Mouse (Mus musculus): ENCODE data around the gene Cdhr3. TPM values are rescaled to one million over a fixed set of nuclear protein-coding genes. Genes with fewer than 3 reads are reported as not detected.

The Cdhr3 gene
- polyA plus RNA-seq, 1 experiment from 2014 or later, result not detected

DNA sequence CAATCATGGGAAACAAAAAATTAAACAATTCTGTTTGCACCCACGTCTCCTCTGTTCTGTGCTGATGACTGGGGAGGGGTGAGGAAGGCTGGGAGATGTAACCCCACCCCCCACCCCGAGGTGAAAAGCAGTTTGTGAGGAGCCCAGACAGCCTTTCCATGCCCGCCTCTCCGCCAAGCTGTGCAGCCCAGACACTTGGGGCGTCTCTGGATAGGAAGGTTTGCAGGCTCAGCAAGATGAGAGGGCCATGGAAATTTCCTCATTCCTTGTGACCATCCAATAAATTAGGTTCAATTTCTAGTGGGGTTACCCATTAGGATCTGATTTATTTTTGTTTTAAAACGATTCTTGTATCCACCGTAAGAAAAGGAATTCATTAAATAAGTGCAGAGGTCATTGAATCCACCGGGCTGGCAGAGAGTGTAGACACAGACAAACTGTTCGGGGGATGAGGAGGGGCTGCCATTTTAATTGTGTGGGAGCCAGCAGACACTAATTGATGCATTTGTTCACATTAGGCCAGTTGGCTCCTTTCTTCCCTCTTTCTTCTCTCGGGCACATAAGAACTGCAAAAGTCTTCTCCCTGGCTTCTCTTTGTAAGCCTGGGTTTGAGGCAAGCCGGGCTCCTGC lies 57.5 kb downstream of the Cdhr3 start:
- no peak overlapping the region for H3K4me3 ChIP-seq (ENCODE audit: low read depth, low read length)
- no peak overlapping the region for H3K9ac ChIP-seq (ENCODE audit: low read length)
- peak overlapping the region; percentile 26 for H3K4me2 ChIP-seq (ENCODE audit: low read length)
- H3K4me1 ChIP-seq (replicated peaks; ENCODE audit: control insufficient read depth, insufficient read depth, low read length), result peaks cover 17% of the 10 kb centered on the region; the same call in 1 of the 2 replicates
- 33% methylated on average over 11 of the region's 11 CpGs for WGBS
- H3K27me3 ChIP-seq (replicated peaks; ENCODE audit: control insufficient read depth, insufficient read depth, low read length), result no peaks in the 10 kb centered on the region
- no peak overlapping the region; the same call in 1 of the 2 replicates for H3K27ac ChIP-seq (ENCODE audit: low read depth)
- DNase-seq (ENCODE audit: low spot score) (no peak), ATAC-seq (replicated peaks; ENCODE audit: low FRiP score, low TSS enrichment, low read depth) (no peak)
- no peaks in the 10 kb centered on the region for H3K9me3 ChIP-seq (ENCODE audit: control insufficient read depth, low read length)
- no peaks in the 10 kb centered on the region for H3K36me3 ChIP-seq (ENCODE audit: control insufficient read depth, insufficient read depth, low read length)

DNA sequence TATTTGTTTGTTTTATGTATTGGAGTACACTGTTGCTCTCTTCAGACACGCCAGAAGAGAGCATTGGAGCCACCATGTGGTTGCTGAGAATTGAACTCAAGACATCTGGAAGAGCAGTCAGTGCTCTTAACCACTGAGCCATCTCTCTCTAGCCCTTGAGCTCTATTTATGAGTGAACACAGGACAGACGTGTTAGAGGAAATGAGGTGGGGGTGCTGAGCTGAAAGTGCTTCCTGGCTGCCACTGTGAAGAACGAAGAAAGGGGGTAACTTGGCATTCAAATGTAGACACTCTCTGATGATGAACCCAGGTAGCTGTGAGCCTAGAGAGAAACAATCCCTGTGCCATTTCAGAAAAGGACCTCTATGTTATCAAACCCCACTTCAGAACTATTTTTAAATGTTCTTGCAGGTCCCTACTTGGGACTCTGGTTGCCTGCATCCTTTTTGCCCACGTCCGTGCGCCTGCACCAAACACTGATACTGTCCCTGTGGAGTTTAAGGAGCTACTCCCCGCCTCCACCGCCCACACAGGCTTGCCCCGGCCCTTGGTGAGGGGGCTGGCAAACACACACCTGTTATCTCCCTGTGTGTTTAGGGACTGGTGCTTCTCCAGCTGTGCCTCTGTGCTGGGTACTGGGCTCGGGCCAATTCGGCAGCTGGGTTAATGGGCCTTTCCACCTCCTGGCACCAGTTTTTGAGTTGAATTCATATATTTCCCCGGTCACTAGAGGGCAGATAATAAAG lies 58.2 kb downstream of the Cdhr3 start:
- H3K4me3 ChIP-seq (ENCODE audit: low read depth, low read length), result no peak overlapping the region
- H3K9me3 ChIP-seq (ENCODE audit: control insufficient read depth, low read length), result no peaks in the 10 kb centered on the region
- no peak for ATAC-seq (replicated peaks; ENCODE audit: low FRiP score, low TSS enrichment, low read depth)
- no peaks in the 10 kb centered on the region for H3K36me3 ChIP-seq (ENCODE audit: control insufficient read depth, insufficient read depth, low read length)
- 47% methylated on average over 12 of the region's 12 CpGs for WGBS
- no peak overlapping the region for H3K4me2 ChIP-seq (ENCODE audit: low read length)
- no peak overlapping the region for H3K9ac ChIP-seq (ENCODE audit: low read length)
- H3K27me3 ChIP-seq (replicated peaks; ENCODE audit: control insufficient read depth, insufficient read depth, low read length), result no peaks in the 10 kb centered on the region
- DNase-seq (ENCODE audit: low spot score), result no peak
- H3K27ac ChIP-seq (ENCODE audit: low read depth), result no peak overlapping the region
- peaks cover 17% of the 10 kb centered on the region; the same call in 1 of the 2 replicates for H3K4me1 ChIP-seq (replicated peaks; ENCODE audit: control insufficient read depth, insufficient read depth, low read length)

DNA sequence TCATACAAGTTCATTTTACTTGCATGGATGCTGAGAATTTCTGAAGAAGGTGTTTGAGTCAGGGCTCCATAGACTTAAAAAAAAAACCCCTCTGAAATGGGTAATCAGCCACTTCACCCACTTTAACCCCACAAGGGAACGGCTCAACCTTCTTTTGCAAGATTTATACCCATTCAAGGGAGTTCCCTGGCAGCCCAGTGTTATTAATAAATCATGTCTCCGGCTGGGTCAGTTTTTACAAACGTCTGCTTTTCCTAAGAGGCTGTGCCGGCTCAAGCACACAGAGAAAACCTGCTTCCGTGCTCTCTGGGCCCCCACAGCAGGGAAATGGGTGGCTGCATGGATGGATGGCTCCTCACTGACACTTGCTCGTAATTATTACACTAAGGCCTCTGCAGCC lies 59.5 kb downstream of the Cdhr3 start:
- H3K27ac ChIP-seq (ENCODE audit: low read depth), result no peak overlapping the region
- no peak overlapping the region for H3K9ac ChIP-seq (ENCODE audit: low read length)
- WGBS, result 25% methylated on average over 6 of the region's 6 CpGs
- peaks cover 17% of the 10 kb centered on the region; the same call in 1 of the 2 replicates for H3K4me1 ChIP-seq (replicated peaks; ENCODE audit: control insufficient read depth, insufficient read depth, low read length)
- ATAC-seq (replicated peaks; ENCODE audit: low FRiP score, low TSS enrichment, low read depth) (no peak), DNase-seq (ENCODE audit: low spot score) (no peak)
- H3K27me3 ChIP-seq (replicated peaks; ENCODE audit: control insufficient read depth, insufficient read depth, low read length), result no peaks in the 10 kb centered on the region
- no peaks in the 10 kb centered on the region for H3K9me3 ChIP-seq (ENCODE audit: control insufficient read depth, low read length)
- H3K4me2 ChIP-seq (ENCODE audit: low read length), result no peak overlapping the region
- H3K36me3 ChIP-seq (ENCODE audit: control insufficient read depth, insufficient read depth, low read length), result no peaks in the 10 kb centered on the region
- H3K4me3 ChIP-seq (ENCODE audit: low read depth, low read length), result no peak overlapping the region

DNA sequence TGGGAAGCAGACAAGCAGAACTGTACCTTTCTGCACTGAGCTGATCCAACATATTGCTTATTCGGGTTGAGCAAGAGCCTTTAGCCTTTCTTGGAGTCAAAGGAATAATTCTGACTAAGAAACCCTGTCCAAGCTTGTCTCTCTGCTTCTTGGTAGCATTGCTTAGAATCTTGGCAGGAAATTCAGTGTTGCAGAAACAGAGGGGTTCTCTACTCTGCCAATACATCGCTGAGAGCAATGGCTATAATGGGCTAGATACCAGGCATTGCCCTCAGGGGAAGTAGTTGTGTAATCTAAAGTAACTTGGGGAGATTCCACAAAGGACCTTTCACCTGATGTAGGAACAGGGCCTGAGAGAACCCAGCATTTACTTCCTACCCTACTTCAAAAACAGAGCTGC lies 62.1 kb downstream of the Cdhr3 start:
- DNase-seq (ENCODE audit: low spot score) (no peak), ATAC-seq (replicated peaks; ENCODE audit: low FRiP score, low TSS enrichment, low read depth) (no peak)
- H3K4me2 ChIP-seq (ENCODE audit: low read length), result no peak overlapping the region
- no peaks in the 10 kb centered on the region for H3K36me3 ChIP-seq (ENCODE audit: control insufficient read depth, insufficient read depth, low read length)
- no peak overlapping the region for H3K27ac ChIP-seq (ENCODE audit: low read depth)
- H3K27me3 ChIP-seq (replicated peaks; ENCODE audit: control insufficient read depth, insufficient read depth, low read length), result 0 out of 2 replicates have a peak, but pooled peaks cover 2% of the 10 kb centered on the region
- peaks cover 23% of the 10 kb centered on the region for H3K4me1 ChIP-seq (replicated peaks; ENCODE audit: control insufficient read depth, insufficient read depth, low read length)
- no peak overlapping the region for H3K9ac ChIP-seq (ENCODE audit: low read length)
- 82% methylated on average over 2 of the region's 2 CpGs for WGBS
- H3K9me3 ChIP-seq (ENCODE audit: control insufficient read depth, low read length), result no peaks in the 10 kb centered on the region
- no peak overlapping the region for H3K4me3 ChIP-seq (ENCODE audit: low read depth, low read length)

DNA sequence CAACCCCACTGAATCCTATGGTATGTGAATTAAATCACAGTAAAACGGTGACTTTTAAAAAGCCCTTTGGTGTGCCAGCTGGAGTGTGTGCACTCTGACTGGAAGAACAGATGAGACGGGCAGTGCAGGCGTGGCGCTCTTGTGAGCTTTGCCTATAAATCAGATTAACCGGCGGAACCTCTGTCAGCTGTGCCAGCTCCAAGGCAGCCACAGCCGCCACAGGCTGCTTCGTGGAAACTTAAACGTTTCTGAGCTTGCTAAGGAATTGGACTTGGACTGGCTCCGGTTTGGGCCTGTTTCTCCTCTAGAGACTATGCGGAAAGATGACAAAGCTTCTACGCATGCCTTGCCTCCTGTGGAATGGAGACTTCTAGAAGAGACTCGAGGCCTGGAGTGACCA lies 62.6 kb downstream of the Cdhr3 start:
- DNase-seq (ENCODE audit: low spot score) (no peak), ATAC-seq (replicated peaks; ENCODE audit: low FRiP score, low TSS enrichment, low read depth) (no peak)

DNA sequence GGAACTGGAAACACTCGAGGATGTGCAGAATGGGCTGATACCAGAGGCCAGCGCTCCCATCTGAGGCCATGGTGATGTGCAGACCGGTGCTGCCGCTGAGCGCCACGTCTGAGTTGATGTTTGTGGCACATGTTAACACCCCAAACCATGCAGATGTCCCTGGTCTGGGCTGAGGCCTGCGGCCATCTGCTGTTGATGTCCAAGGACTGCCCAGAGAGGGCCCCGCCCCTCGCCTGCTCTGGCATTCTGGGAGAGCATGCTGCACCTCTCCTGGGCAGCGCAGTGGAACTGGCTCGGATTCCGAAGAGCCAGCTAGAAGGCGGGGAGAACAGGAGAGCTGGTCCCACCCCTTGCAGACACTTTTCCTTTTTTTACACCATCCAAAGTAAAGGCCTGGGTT lies 64.0 kb downstream of the Cdhr3 start:
- ATAC-seq (replicated peaks; ENCODE audit: low FRiP score, low TSS enrichment, low read depth) (no peak), DNase-seq (ENCODE audit: low spot score) (no peak)
- H3K9ac ChIP-seq (ENCODE audit: low read length), result no peak overlapping the region
- H3K27me3 ChIP-seq (replicated peaks; ENCODE audit: control insufficient read depth, insufficient read depth, low read length), result 0 out of 2 replicates have a peak, but pooled peaks cover 2% of the 10 kb centered on the region
- H3K4me1 ChIP-seq (replicated peaks; ENCODE audit: control insufficient read depth, insufficient read depth, low read length), result peaks cover 14% of the 10 kb centered on the region
- H3K27ac ChIP-seq (ENCODE audit: low read depth), result no peak overlapping the region
- WGBS, result 66% methylated on average over 13 of the region's 13 CpGs
- no peaks in the 10 kb centered on the region for H3K36me3 ChIP-seq (ENCODE audit: control insufficient read depth, insufficient read depth, low read length)
- H3K4me2 ChIP-seq (ENCODE audit: low read length), result no peak overlapping the region
- H3K9me3 ChIP-seq (ENCODE audit: control insufficient read depth, low read length), result no peaks in the 10 kb centered on the region
- no peak overlapping the region for H3K4me3 ChIP-seq (ENCODE audit: low read depth, low read length)

More for the DNA sequence above, 62.6 kb downstream of the Cdhr3 start:
- 55% methylated on average over 13 of the region's 13 CpGs for WGBS
- Histone ChIP-seq H3K4me1 (replicated peaks; ENCODE audit: control insufficient read depth, insufficient read depth, low read length) (peaks cover 18% of the 10 kb centered on the region), H3K36me3 (ENCODE audit: control insufficient read depth, insufficient read depth, low read length) (no peaks in the 10 kb centered on the region), H3K4me3 (ENCODE audit: low read depth, low read length) (no peak overlapping the region), H3K27me3 (replicated peaks; ENCODE audit: control insufficient read depth, insufficient read depth, low read length) (0 out of 2 replicates have a peak, but pooled peaks cover 2% of the 10 kb centered on the region), H3K9ac (ENCODE audit: low read length) (no peak overlapping the region), H3K27ac (ENCODE audit: low read depth) (no peak overlapping the region), H3K9me3 (ENCODE audit: control insufficient read depth, low read length) (no peaks in the 10 kb centered on the region), H3K4me2 (ENCODE audit: low read length) (no peak overlapping the region)

DNA sequence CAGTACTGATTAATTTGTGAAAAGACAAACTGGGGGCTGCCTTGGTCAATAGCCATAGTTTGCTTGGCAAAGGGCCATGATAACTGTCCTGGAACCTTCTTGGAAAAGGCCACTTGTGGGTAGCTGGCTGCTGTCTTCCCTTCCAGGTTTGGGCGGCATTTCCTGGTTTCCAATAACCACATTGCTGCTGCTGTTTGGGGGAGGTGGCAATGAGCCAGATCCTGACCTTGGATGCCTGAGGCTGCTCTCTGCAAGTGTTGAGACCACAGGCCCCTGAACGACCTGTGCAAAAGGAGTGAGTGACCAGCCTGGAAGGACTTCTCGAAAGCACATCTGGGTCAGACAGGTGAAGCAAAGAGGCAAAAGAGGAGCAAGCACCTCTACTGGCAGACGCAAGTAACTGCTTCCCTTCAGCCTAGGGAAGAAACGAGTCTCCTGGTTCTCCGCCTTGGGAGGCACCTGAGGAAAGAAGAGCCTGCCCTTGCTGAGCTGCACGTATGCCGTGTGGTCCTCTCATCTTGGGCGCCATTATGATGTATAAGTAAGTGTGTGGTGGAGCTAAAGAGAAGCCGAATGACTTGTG lies 64.5 kb downstream of the Cdhr3 start:
- 50% methylated on average over 10 of the region's 10 CpGs for WGBS
- peaks cover 11% of the 10 kb centered on the region for H3K4me1 ChIP-seq (replicated peaks; ENCODE audit: control insufficient read depth, insufficient read depth, low read length)
- H3K9ac ChIP-seq (ENCODE audit: low read length), result no peak overlapping the region
- H3K27me3 ChIP-seq (replicated peaks; ENCODE audit: control insufficient read depth, insufficient read depth, low read length), result 0 out of 2 replicates have a peak, but pooled peaks cover 2% of the 10 kb centered on the region
- H3K27ac ChIP-seq (ENCODE audit: low read depth), result no peak overlapping the region
- no peak overlapping the region for H3K4me2 ChIP-seq (ENCODE audit: low read length)
- no peaks in the 10 kb centered on the region for H3K36me3 ChIP-seq (ENCODE audit: control insufficient read depth, insufficient read depth, low read length)
- ATAC-seq (replicated peaks; ENCODE audit: low FRiP score, low TSS enrichment, low read depth) (no peak), DNase-seq (ENCODE audit: low spot score) (no peak)
- H3K4me3 ChIP-seq (ENCODE audit: low read depth, low read length), result no peak overlapping the region
- H3K9me3 ChIP-seq (ENCODE audit: control insufficient read depth, low read length), result no peaks in the 10 kb centered on the region

DNA sequence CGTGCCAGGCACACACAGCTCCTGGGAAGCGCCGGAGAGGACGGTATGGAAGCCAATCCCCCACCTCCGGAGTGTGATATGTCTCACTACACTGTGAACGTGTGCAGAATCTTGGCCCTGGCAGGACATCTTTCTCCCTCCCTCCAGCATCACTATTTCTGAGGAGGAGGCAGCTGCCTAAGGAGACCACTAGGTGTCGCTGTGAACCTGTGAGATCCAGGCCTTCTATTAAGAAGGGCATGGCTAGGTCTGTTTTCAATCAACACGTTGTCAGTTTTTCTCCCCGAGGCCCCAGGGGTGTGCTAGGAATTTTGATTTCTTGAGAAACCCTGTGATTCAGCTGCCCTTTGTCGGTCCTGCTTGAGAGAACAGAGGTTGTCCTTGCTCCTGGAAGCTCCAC lies 65.6 kb downstream of the Cdhr3 start:
- H3K9me3 ChIP-seq (ENCODE audit: control insufficient read depth, low read length), result no peaks in the 10 kb centered on the region
- peaks cover 11% of the 10 kb centered on the region for H3K4me1 ChIP-seq (replicated peaks; ENCODE audit: control insufficient read depth, insufficient read depth, low read length)
- 0 out of 2 replicates have a peak, but pooled peaks cover 2% of the 10 kb centered on the region for H3K27me3 ChIP-seq (replicated peaks; ENCODE audit: control insufficient read depth, insufficient read depth, low read length)
- no peak overlapping the region for H3K9ac ChIP-seq (ENCODE audit: low read length)
- no peak overlapping the region for H3K4me3 ChIP-seq (ENCODE audit: low read depth, low read length)
- ATAC-seq (replicated peaks; ENCODE audit: low FRiP score, low TSS enrichment, low read depth) (peak; percentile 73), DNase-seq (ENCODE audit: low spot score) (peak; percentile 84)
- H3K27ac ChIP-seq (ENCODE audit: low read depth), result no peak overlapping the region
- 3% methylated on average over 10 of the region's 10 CpGs for WGBS
- no peaks in the 10 kb centered on the region for H3K36me3 ChIP-seq (ENCODE audit: control insufficient read depth, insufficient read depth, low read length)
- H3K4me2 ChIP-seq (ENCODE audit: low read length), result peak overlapping the region; percentile 36

Data from intestine, embryonic 14.5 days (tissue).